Mouse (Mus musculus) brain, embryonic 14.5 days (tissue): ENCODE results near the gene Abcg8.

Source experiments
- CTCF ChIP-seq: fragments of 200-500 bp; IDR thresholded peaks from 2 replicates; pipeline ENCODE4 v1.5.1; 2012; ENCODE audit warnings: inconsistent platforms, mild to moderate bottlenecking, moderate library complexity, borderline replicate concordance; ENCODE audit not compliant: insufficient read depth, insufficient read length; ENCODE audit errors: extremely low read depth
- POLR2A ChIP-seq: fragments of 200-500 bp; IDR thresholded peaks from 2 replicates; pipeline ENCODE4 v1.6.1; 2012; ENCODE audit warnings: mild to moderate bottlenecking, inconsistent platforms, borderline replicate concordance; ENCODE audit not compliant: poor library complexity, insufficient read depth, insufficient read length, severe bottlenecking; ENCODE audit errors: extremely low read depth

DNA sequence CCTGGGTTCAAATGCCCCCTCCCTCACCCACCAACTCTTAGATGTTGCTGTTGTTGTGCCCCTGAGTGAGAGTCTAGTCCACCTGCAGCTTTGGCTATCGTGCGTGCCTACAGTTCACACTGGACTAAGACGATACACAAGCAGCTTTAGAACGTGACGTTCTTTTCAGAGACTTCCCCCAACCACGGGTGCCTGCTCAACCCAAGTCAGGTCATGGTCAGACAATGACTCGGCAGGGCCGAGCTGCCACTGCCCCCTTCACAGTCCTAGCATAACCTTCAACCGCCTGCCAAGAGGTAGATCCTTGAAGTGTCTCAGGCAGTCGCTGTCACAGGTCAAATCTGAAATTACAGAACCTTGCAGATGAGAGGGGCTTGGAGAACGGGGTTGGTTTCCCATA, 12.7 kb downstream of the Abcg8 start:
- no peak for TF ChIP-seq CTCF
- TF ChIP-seq POLR2A, result no peak
